Mouse (Mus musculus) cerebellum, adult 2 months (tissue): ENCODE results near the gene Gna12.

Experiments
- CTCF ChIP-seq: fragments of 200-500 bp; IDR thresholded peaks from 2 replicates; pipeline ENCODE4 v1.5.1; 2011; ENCODE audit warnings: low read depth, mild to moderate bottlenecking, control low read depth, low read length, moderate library complexity, borderline replicate concordance; ENCODE audit not compliant: insufficient read depth
- POLR2A ChIP-seq: fragments of 200-500 bp; IDR thresholded peaks from 2 replicates; pipeline ENCODE4 v1.6.1; 2011; ENCODE audit warnings: low read length, control low read depth, borderline replicate concordance; ENCODE audit not compliant: insufficient read depth

GRCm38 (mm10) chr5:140855909-140856530 lies 25.8 kb upstream of the Gna12 start:
- TF ChIP-seq CTCF (no peak), POLR2A (no peak)
